Mouse (Mus musculus) bone marrow macrophage, adult 2 months (primary cell): ENCODE measurements around the gene Pou2f1.

ENCODE experiments used
- CTCF ChIP-seq: IDR thresholded peaks from 2 replicates; pipeline ENCODE4 v1.5.1; 2012; ENCODE audit warnings: low read depth, mild to moderate bottlenecking, low read length, moderate library complexity
- POLR2A ChIP-seq: IDR thresholded peaks from 2 replicates; pipeline ENCODE4 v1.6.1; 2012; ENCODE audit warnings: mild to moderate bottlenecking, low read depth, low read length, borderline replicate concordance

DNA sequence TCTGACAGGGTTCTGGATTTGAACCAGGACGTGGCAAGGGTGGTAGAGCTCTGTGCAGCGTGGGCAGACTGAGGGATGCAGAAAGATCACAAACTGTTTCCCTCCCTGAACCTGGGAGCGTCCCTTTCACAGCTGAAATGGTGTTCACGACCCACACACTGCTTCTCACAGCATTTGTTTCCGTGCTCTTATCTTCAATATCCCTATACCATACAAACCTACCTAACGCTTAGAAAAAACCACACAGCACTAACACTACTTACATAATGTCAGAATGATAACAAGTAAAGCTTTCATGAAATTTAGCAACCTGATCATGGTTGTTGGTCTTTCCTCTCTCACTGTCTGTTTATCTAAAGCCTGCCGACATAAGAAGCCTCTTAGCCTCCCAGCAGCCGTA lies 133.8 kb downstream of the Pou2f1 start:
- TF ChIP-seq POLR2A (no peak), CTCF (no peak)
